Mouse (Mus musculus) cerebellum, adult 18-20 months (tissue): ENCODE measurements at regions not wholly inside any gene's neighbourhood (a gene's known extent, or its start where the extent isn't known, plus 50 kb on each side); places are given as distances from the start of the nearest gene placed in this dataset.

ENCODE experiments used
- DNase-seq, 2 experiments: peaks; one replicate each; pipeline ENCODE4 v3.0.0; 2021

- DNase-seq: no peak
Measured at GRCm38 (mm10) chr11:20930045-20930444, 99.2 kb upstream of the Lgalsl start.

- DNase-seq: no peak
Measured at GRCm38 (mm10) chr11:20930573-20930972, 99.7 kb upstream of the Lgalsl start.

- DNase-seq: no peak
Measured at GRCm38 (mm10) chr11:20934191-20935062, 103.6 kb upstream of the Lgalsl start.

GRCm38 (mm10) chr11:20935063-20935370 lies 104.2 kb upstream of the Lgalsl start:
- DNase-seq: no peak

- no peak for DNase-seq
Measured at GRCm38 (mm10) chr11:20935910-20936309, 105.1 kb upstream of the Lgalsl start.

- no peak for DNase-seq
Measured at GRCm38 (mm10) chr11:20936996-20937395, 106.1 kb upstream of the Lgalsl start.

GRCm38 (mm10) chr11:20937942-20938341 lies 107.1 kb upstream of the Lgalsl start:
- DNase-seq: no peak

GRCm38 (mm10) chr11:20939644-20940043 lies 108.8 kb upstream of the Lgalsl start:
- no peak for DNase-seq

GRCm38 (mm10) chr11:20941546-20941945 lies 110.7 kb upstream of the Lgalsl start:
- DNase-seq: peak; percentile 13 to 21

- DNase-seq: no peak
Measured at GRCm38 (mm10) chr11:20955561-20955960, 124.7 kb upstream of the Lgalsl start.

- no peak for DNase-seq
Measured at GRCm38 (mm10) chr11:20957766-20958165, 126.9 kb upstream of the Lgalsl start.

- DNase-seq: no peak
Measured at GRCm38 (mm10) chr11:20958233-20958632, 127.4 kb upstream of the Lgalsl start.

GRCm38 (mm10) chr11:20960066-20960465 lies 129.2 kb upstream of the Lgalsl start:
- no peak for DNase-seq

- no peak for DNase-seq
Measured at GRCm38 (mm10) chr11:20960750-20961149, 129.9 kb upstream of the Lgalsl start.

GRCm38 (mm10) chr11:20961626-20962025 lies 129.5 kb upstream of the Peli1 start:
- DNase-seq: no peak

- no peak for DNase-seq
Measured at GRCm38 (mm10) chr11:20965575-20966239, 125.4 kb upstream of the Peli1 start.

GRCm38 (mm10) chr11:20967321-20967984 lies 123.6 kb upstream of the Peli1 start:
- no peak for DNase-seq

- DNase-seq: no peak
Measured at GRCm38 (mm10) chr11:20968341-20968740, 122.8 kb upstream of the Peli1 start.

- no peak for DNase-seq
Measured at GRCm38 (mm10) chr11:20973141-20973540, 118.0 kb upstream of the Peli1 start.

- no peak for DNase-seq
Measured at GRCm38 (mm10) chr11:20981588-20981987, 109.5 kb upstream of the Peli1 start.

- no peak for DNase-seq
Measured at GRCm38 (mm10) chr11:20982010-20982409, 109.1 kb upstream of the Peli1 start.

- DNase-seq: no peak
Measured at GRCm38 (mm10) chr11:20982500-20982899, 108.6 kb upstream of the Peli1 start.

GRCm38 (mm10) chr11:20985069-20985759 lies 105.9 kb upstream of the Peli1 start:
- DNase-seq: no peak
